In genomic region chr19:43530197-43530770, GRCm38 (mm10) we compare ENCODE assay signal across 8 mouse cellular contexts. TPM values are rescaled to one million over a fixed set of nuclear protein-coding genes. Genes with fewer than 3 reads are reported as not detected.
DNase-seq lines count a peak whose midpoint lies in the region; TF ChIP-seq lines count a peak whose summit lies in the region.

No protein-coding gene starts in this region.

- no peaks in the 10 kb centered on the region for H3K36me3 ChIP-seq in hindbrain, embryonic 10.5 days

- no peaks in the 10 kb centered on the region for H3K9me3 ChIP-seq in hindbrain, embryonic 10.5 days

- no peak overlapping the region for H3K27ac ChIP-seq in cerebellum, adult 2 months (ENCODE audit: insufficient read depth, low read length)
- H3K27ac ChIP-seq in hindbrain, embryonic 10.5 days: no peak overlapping the region

- TF ChIP-seq CTCF in cerebellum, adult 2 months (IDR thresholded peaks at IDR 0.05; ENCODE audit: borderline replicate concordance, insufficient read depth, low read depth, low read length): peak; percentile 84

- H3K4me3 ChIP-seq in cerebellum, adult 2 months (replicated peaks; ENCODE audit: insufficient read depth, low read depth, low read length): no peak overlapping the region
- H3K4me3 ChIP-seq in hindbrain, embryonic 10.5 days: peak overlapping the region; percentile 32

- peak; percentile 95 for DNase-seq in NIH3T3 (ENCODE audit: low read depth)
- peak; percentile 69 to 76 for DNase-seq in cerebellum, adult 2 months
- peak; percentile 85 for DNase-seq in forelimb bud, embryonic 11.5 days (ENCODE audit: low read depth, low spot score)
- peak; percentile 86 for DNase-seq in hindbrain, embryonic 10.5 days (ENCODE audit: low spot score)
- peak; percentile 66 to 75 for DNase-seq in layer of hippocampus, postnatal 10 days (ENCODE audit: low spot score in 2 of 2)
- DNase-seq in lung, postnatal 25 days (ENCODE audit: low spot score): peak; percentile 73
- DNase-seq in retina, embryonic 14.5 days (ENCODE audit: low spot score): peak; percentile 93
- DNase-seq in thymus, postnatal 36 days: peak; percentile 32 to 43

- H3K27me3 ChIP-seq in cerebellum, adult 2 months (ENCODE audit: control insufficient read depth, insufficient read depth, low read length): no peaks in the 10 kb centered on the region
- H3K27me3 ChIP-seq in hindbrain, embryonic 10.5 days (ENCODE audit: insufficient read depth, poor library complexity, severe bottlenecking): peaks cover 13% of the 10 kb centered on the region

- TF ChIP-seq POLR2A in cerebellum, adult 2 months (IDR thresholded peaks at IDR 0.05; ENCODE audit: borderline replicate concordance, insufficient read depth, low read length): no peak

- 2% methylated on average over 13 of the region's 13 CpGs for WGBS in cerebellum, adult 2 months
- WGBS in hindbrain, embryonic 10.5 days: 2% methylated on average over 13 of the region's 13 CpGs

- H3K4me1 ChIP-seq in cerebellum, adult 2 months (ENCODE audit: control insufficient read depth, insufficient read depth, low read length): no peaks in the 10 kb centered on the region; the same call in 1 of the 2 replicates
- peaks cover 10% of the 10 kb centered on the region for H3K4me1 ChIP-seq in hindbrain, embryonic 10.5 days (replicated peaks)

RNA-seq across cellular contexts. Expression of gene Got1, which starts 5.9 kb away (rescaled TPM):
- polyA plus RNA-seq in cerebellum, adult 2 months (2012; rRNA removed): 501 and 528 TPM in 2 replicates
- 58.3 and 60.5 TPM in 2 replicates for polyA plus RNA-seq in hindbrain, embryonic 10.5 days (2016; fragmentation: Nextera tagmentation; extraction: Ambion mirVana)
- 100 to 1,000 TPM; 185 to 197 TPM for total RNA-seq in layer of hippocampus, postnatal 10 days (2021)

Comparison
In these comparisons a context has a peak if more than half of its experiments do, and no peak if none do; other contexts are left out.
1. DNase-seq: peak in every context shown above with its lines; median percentile 95 in NIH3T3; 93 in retina, embryonic 14.5 days; 86 in hindbrain, embryonic 10.5 days; 85 in forelimb bud, embryonic 11.5 days; 73 in lung, postnatal 25 days; 72 in cerebellum, adult 2 months; 70 in layer of hippocampus, postnatal 10 days; 38 in thymus, postnatal 36 days.